Mouse (Mus musculus) lung, embryonic 14.5 days (tissue): Measurements from ENCODE around the gene Wfdc6a. TPM values are rescaled to one million over a fixed set of nuclear protein-coding genes. Genes with fewer than 3 reads are reported as not detected.
"Not testable (repeated sequence)": the region's sequence is repeated elsewhere in the genome, so short reads cannot be mapped to it uniquely, and the experiment has no call there.

Source experiments
- ATAC-seq: fragments of 200-750 bp; cut with Nextera tagmentation; 2 replicates; pipeline ENCODE4 v1.8.0; 2017; ENCODE audit warnings: mild to moderate bottlenecking, moderate TSS enrichment, moderate library complexity; ENCODE audit not compliant: insufficient read depth
- DNase-seq: peaks from one replicate; pipeline ENCODE4 v3.0.0-alpha.2; 2015
- H3K27ac ChIP-seq: fragments of 300-500 bp; sonication (generic); 2 replicates; pipeline ENCODE4 v1.5.1; 2014; ENCODE audit warnings: low read depth, mild to moderate bottlenecking, moderate library complexity
- H3K27me3 ChIP-seq: fragments of 300-500 bp; sonication (generic); 2 replicates; pipeline ENCODE4 v1.6.1; 2014; ENCODE audit warnings: low read length, control low read depth; ENCODE audit not compliant: insufficient read depth
- H3K36me3 ChIP-seq: fragments of 300-500 bp; sonication (generic); 2 replicates; pipeline ENCODE4 v1.6.1; 2014; ENCODE audit warnings: control low read depth; ENCODE audit not compliant: insufficient read depth
- H3K4me1 ChIP-seq: fragments of 300-500 bp; sonication (generic); 2 replicates; pipeline ENCODE4 v1.6.1; 2014; ENCODE audit warnings: antibody characterized with exemption, control low read depth; ENCODE audit not compliant: insufficient read depth
- H3K4me2 ChIP-seq: fragments of 300-500 bp; sonication (generic); 2 replicates; pipeline ENCODE4 v1.6.1; 2014; ENCODE audit warnings: mild to moderate bottlenecking
- H3K4me3 ChIP-seq: fragments of 300-500 bp; sonication (generic); 2 replicates; pipeline ENCODE4 v1.5.1; 2014; ENCODE audit warnings: low read depth, low read length
- H3K9ac ChIP-seq: fragments of 300-500 bp; sonication (generic); 2 replicates; pipeline ENCODE4 v1.6.1; 2014
- H3K9me3 ChIP-seq: fragments of 300-500 bp; sonication (generic); 2 replicates; pipeline ENCODE4 v1.6.1; 2016; ENCODE audit warnings: low read depth, low read length, control low read depth
- CTCF ChIP-seq: IDR thresholded peaks from 2 replicates; pipeline ENCODE4 v1.5.1; 2016; ENCODE audit warnings: antibody characterized with exemption, low read depth
- WGBS: fragments of 180-500 bp; shearing (Covaris S2); extraction: QIAGEN DNeasy Blood & Tissue Kit; methylation state at CpG from one replicate; pipeline ENCODE4 v1.1.7; 2014; 5-methylcytosine and 5-hydroxymethylcytosine counted together
- polyA plus RNA-seq: library from polyadenylated mRNA; unstranded; fragments of >200 nt; fragmentation: Nextera tagmentation; extraction: Ambion mirVana; gene quantifications from 2 replicates; pipeline ENCODE4 v1.2.1, GENCODE M21; 2014

Wfdc6a gene
- polyA plus RNA-seq, 1 experiment from 2014 or later, result 0.95 TPM

DNA sequence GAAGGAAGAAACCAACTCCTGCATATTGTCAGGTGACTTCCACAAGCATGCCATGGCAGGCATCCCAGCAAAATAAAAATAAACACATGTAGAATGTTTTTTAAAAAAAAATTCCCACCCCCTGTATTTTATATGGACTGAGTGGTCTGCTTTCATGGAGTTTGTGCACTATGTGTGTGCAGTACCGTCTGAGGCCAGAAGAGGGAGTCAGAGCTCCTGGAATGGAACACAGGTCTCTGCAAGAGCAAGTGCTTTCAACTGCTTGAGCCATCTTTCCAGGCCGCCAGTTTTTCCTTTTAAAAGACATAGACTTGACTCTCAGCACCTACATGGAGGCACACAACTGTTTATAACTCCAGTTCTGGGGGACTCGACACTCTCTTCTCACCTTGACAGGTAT lies 18.2 kb upstream of the Wfdc6a start:
- ATAC-seq (no peak), DNase-seq (no peak)
- Histone ChIP-seq H3K27ac (no peak overlapping the region), H3K36me3 (no peaks in the 10 kb centered on the region), H3K4me3 (no peak overlapping the region), H3K4me2 (no peak overlapping the region), H3K4me1 (no peaks in the 10 kb centered on the region), H3K27me3 (no peaks in the 10 kb centered on the region), H3K9ac (no peak overlapping the region), H3K9me3 (no peaks in the 10 kb centered on the region)
- TF ChIP-seq CTCF, result peak; percentile 19; the same call in 1 of the 2 replicates
- WGBS, result 80% methylated on average over 3 of the region's 3 CpGs

DNA sequence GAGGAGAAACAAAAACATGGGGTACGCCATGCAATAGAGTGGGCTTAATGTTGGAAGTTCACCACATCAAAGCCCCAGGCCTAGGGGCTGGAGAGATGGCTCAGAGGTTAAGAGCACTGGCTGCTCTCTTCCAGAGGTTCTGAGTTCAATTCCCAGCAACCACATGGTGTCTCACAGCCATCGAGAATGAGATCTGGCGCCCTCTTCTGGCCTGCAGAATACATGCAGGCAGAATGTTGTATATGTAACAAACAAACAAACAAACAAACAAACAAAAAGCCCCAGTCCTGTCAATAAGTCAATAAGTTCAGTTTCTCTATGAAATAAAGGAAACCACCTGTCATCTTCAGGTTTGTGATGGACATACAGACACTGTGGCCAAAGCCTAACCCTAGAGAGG lies 14.9 kb upstream of the Wfdc6a start:
- Histone ChIP-seq H3K36me3 (no peaks in the 10 kb centered on the region), H3K4me3 (no peak overlapping the region), H3K4me1 (no peaks in the 10 kb centered on the region), H3K27ac (no peak overlapping the region), H3K9me3 (no peaks in the 10 kb centered on the region), H3K9ac (no peak overlapping the region), H3K27me3 (no peaks in the 10 kb centered on the region), H3K4me2 (no peak overlapping the region)
- WGBS, result 57% methylated on average over 3 of the region's 3 CpGs
- DNase-seq, result no peak
- peak; percentile 33; the same call in 1 of the 2 replicates for TF ChIP-seq CTCF
- no peak for ATAC-seq

DNA sequence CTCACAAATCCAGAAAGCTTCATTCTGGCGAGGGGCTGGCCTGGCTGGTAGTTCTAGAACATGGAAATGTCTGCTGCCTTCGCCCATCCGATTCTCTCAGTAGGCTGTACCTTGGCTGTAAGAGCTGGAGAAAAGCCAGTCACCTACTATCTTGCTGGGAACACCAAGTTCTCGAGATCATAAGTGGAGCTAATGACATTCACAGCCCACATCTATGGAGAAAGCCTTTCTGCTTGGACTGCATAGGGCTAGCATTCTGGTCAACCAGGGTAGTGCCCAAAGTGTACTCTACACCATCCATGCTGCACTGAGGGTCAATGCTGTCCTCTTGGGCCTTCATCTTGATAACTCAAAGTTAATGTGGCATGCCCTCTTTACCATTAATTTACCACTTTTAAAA lies 8.2 kb upstream of the Wfdc6a start, which contains the start of gene Eppin:
Gene Eppin, minus strand, starts transcription at position 101 of the 400 bp plus-strand sequence.
- DNase-seq (no peak), ATAC-seq (no peak)
- Histone ChIP-seq H3K4me2 (no peak within 1 kb of the TSS), H3K4me3 (no peak within 1 kb of the TSS), H3K9ac (no peak within 1 kb of the TSS), H3K27ac (no peak within 1 kb of the TSS), H3K9me3 (no peaks in the 10 kb centered on the region), H3K36me3 (no peaks in the 10 kb centered on the region), H3K4me1 (no peaks in the 10 kb centered on the region), H3K27me3 (no peaks in the 10 kb centered on the region)
- 75% methylated on average over 4 of the region's 4 CpGs for WGBS
- TF ChIP-seq CTCF, result no peak

DNA sequence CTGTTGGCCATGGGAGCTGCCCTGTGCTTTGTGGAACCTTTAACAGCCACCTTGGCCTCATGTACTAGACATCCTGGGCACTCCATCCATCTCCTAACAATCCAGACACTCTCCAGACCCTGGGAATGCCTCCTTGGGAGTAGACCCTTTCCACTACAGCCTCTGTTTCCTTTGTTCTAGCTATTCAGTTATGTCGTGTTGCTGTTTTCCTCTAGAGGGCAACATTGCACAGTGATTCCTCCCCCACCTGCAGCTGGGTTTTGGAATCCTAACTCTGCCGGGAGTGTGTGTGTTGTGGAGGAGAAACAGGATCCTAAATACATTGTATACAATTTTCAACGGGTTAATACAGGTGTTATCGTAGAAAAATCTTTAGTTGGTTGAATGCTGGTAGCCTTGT lies 6.8 kb upstream of the Wfdc6a start:
- H3K4me2 ChIP-seq, result no peak overlapping the region
- peak; percentile 52; the same call in 1 of the 2 replicates for ATAC-seq
- peak; percentile 80 for DNase-seq
- H3K36me3 ChIP-seq, result no peaks in the 10 kb centered on the region
- H3K9me3 ChIP-seq, result no peaks in the 10 kb centered on the region
- H3K9ac ChIP-seq, result no peak overlapping the region
- H3K4me3 ChIP-seq, result no peak overlapping the region
- no peak overlapping the region for H3K27ac ChIP-seq
- H3K27me3 ChIP-seq, result no peaks in the 10 kb centered on the region
- peak; percentile 81 for TF ChIP-seq CTCF
- no peaks in the 10 kb centered on the region for H3K4me1 ChIP-seq
- WGBS, result 10% methylated on average over 4 of the region's 4 CpGs

DNA sequence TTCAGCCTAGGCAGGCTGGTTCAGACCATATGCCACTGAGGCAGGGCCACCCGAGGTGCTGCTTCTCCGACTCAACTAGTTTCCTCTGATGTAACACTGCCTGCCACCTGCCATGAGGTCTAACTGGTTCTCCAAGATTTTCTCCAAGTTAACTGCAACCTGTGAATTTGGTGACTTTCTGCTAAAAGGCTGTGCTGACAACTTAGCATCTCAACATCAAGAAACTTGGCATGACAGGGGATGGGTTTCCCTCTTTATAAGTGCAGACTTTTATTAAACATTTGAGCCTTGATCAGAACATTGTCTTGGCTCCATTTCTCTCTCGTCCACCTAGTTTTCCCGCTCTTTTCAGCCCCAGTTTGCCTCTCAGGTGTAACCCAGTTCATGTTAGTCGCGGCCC lies 11.9 kb downstream of the Wfdc6a start, which contains the start of gene Spint3:
Gene Spint3, minus strand, starts transcription at position 101 of the 400 bp plus-strand sequence.
- WGBS, result 77% methylated on average over 6 of the region's 6 CpGs

DNA sequence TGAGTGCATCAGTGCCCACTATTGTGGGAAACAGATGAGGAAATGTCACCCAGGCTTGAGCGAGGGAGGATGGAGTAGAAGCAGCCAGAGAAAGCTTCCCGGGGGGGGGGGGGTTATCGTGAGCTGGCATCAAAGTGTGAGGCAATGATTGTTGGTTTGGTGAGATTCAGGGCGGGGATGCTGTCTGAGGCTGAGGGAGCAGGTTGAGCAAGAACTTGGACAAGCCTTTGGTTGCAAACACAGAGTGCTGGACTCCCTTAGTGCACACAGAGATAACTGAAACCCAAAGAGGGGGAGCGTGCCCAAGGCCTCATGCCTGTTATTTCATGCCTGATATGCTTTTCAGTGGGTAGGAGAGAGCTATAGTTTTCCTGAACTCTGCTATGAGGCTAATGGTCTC lies 17.8 kb downstream of the Wfdc6a start:
- H3K4me1 ChIP-seq, result no peaks in the 10 kb centered on the region
- DNase-seq, result no peak
- H3K9me3 ChIP-seq, result no peaks in the 10 kb centered on the region
- peaks cover 9% of the 10 kb centered on the region; the same call in 1 of the 2 replicates for H3K36me3 ChIP-seq
- 86% methylated on average over 5 of the region's 5 CpGs for WGBS
- H3K27ac ChIP-seq, result no peak overlapping the region
- H3K9ac ChIP-seq, result no peak overlapping the region
- no peak overlapping the region for H3K4me2 ChIP-seq
- no peak for TF ChIP-seq CTCF
- H3K4me3 ChIP-seq, result no peak overlapping the region
- H3K27me3 ChIP-seq, result peaks cover 5% of the 10 kb centered on the region; the same call in 1 of the 2 replicates
- ATAC-seq, result no peak

More for the DNA sequence above, 11.9 kb downstream of the Wfdc6a start, which contains the start of gene Spint3:
- H3K36me3 ChIP-seq, H3K27me3 ChIP-seq, ATAC-seq, DNase-seq, H3K27ac ChIP-seq, H3K4me3 ChIP-seq, H3K4me2 ChIP-seq, H3K9ac ChIP-seq, H3K9me3 ChIP-seq, H3K4me1 ChIP-seq: not testable (repeated sequence)

DNA sequence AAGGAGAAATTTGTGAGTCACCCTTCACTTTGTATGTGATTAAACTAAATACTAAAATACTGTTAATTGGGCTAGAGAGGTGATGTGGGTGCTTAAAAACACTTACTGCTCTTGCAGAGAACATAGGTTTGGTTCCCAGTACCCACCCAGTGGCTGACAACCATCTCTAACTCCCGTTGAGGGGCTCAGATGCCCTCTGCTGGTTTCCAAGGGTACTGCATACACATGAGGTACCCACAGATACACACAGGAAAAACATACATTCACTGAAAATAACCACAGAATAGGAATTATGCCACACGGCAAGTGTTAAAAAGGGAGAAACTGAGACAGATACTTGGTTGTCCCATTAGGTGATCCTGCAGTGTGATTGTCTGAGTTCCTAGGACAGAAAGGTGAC lies 18.2 kb downstream of the Wfdc6a start:
- DNase-seq, result no peak
- H3K9me3 ChIP-seq, result no peaks in the 10 kb centered on the region
- H3K27me3 ChIP-seq, result peaks cover 7% of the 10 kb centered on the region; the same call in 1 of the 2 replicates
- no peaks in the 10 kb centered on the region for H3K4me1 ChIP-seq
- 81% methylated on average over 2 of the region's 2 CpGs for WGBS
- no peak overlapping the region for H3K4me2 ChIP-seq
- H3K27ac ChIP-seq, result no peak overlapping the region
- peaks cover 9% of the 10 kb centered on the region; the same call in 1 of the 2 replicates for H3K36me3 ChIP-seq
- no peak overlapping the region for H3K9ac ChIP-seq
- ATAC-seq, result no peak
- no peak overlapping the region for H3K4me3 ChIP-seq
- peak; percentile 51 for TF ChIP-seq CTCF

DNA sequence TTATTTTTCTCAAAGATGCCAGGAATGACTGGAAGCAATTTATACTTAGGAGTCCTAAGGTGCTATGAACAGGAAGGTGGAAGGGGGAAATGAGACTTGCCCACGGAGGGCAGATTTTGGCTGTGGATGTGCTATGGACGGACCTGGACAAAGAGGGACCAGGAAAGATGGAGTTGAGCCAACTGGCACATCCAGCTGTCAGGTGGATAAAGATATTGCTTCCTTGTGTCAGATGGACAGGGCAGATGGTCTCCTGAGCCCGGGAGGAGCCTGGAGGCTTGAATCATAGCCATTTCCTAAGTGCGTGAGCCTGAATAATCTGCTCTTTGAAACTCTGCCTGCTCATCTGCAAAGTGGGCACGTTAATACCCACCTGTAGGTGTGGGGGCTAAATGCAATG lies 20.9 kb downstream of the Wfdc6a start:
- DNase-seq (no peak), ATAC-seq (no peak)
- H3K4me2 ChIP-seq, result peak overlapping the region; percentile 91
- H3K9ac ChIP-seq, result no peak overlapping the region
- no peak for TF ChIP-seq CTCF
- no peak overlapping the region for H3K27ac ChIP-seq
- peaks cover 9% of the 10 kb centered on the region; the same call in 1 of the 2 replicates for H3K36me3 ChIP-seq
- H3K27me3 ChIP-seq, result peaks cover 7% of the 10 kb centered on the region; the same call in 1 of the 2 replicates
- H3K4me1 ChIP-seq, result 0 out of 2 replicates have a peak, but pooled peaks cover 2% of the 10 kb centered on the region
- peak overlapping the region; percentile 52 for H3K4me3 ChIP-seq
- H3K9me3 ChIP-seq, result no peaks in the 10 kb centered on the region
- 58% methylated on average over 5 of the region's 5 CpGs for WGBS
